Mouse (Mus musculus) forebrain, embryonic 13.5 days (tissue): ENCODE data around the gene Barhl1. TPM values are rescaled to one million over a fixed set of nuclear protein-coding genes. Genes with fewer than 3 reads are reported as not detected.

Experiments used
- ATAC-seq: fragments of 200-750 bp; cut with Nextera tagmentation; 2 replicates; pipeline ENCODE4 v1.8.0; 2017
- H3K27ac ChIP-seq: fragments of 300-500 bp; sonication (generic); 2 replicates; pipeline ENCODE4 v1.5.1; 2015; ENCODE audit warnings: inconsistent platforms, mild to moderate bottlenecking, moderate library complexity
- H3K27me3 ChIP-seq: fragments of 300-500 bp; sonication (generic); 2 replicates; pipeline ENCODE4 v1.6.1; 2015; ENCODE audit warnings: mild to moderate bottlenecking, inconsistent platforms
- H3K36me3 ChIP-seq: fragments of 300-500 bp; sonication (generic); 2 replicates; pipeline ENCODE4 v1.6.1; 2015; ENCODE audit warnings: mild to moderate bottlenecking, inconsistent platforms; ENCODE audit not compliant: poor library complexity, severe bottlenecking
- H3K4me1 ChIP-seq: fragments of 300-500 bp; sonication (generic); 2 replicates; pipeline ENCODE4 v1.6.1; 2015; ENCODE audit warnings: inconsistent platforms
- H3K4me2 ChIP-seq: fragments of 300-500 bp; sonication (generic); 2 replicates; pipeline ENCODE4 v1.6.1; 2015; ENCODE audit warnings: inconsistent platforms, mild to moderate bottlenecking, moderate library complexity
- H3K4me3 ChIP-seq: fragments of 300-500 bp; sonication (generic); 2 replicates; pipeline ENCODE4 v1.5.1; 2015; ENCODE audit warnings: mild to moderate bottlenecking, inconsistent platforms
- H3K9ac ChIP-seq: fragments of 300-500 bp; sonication (generic); 2 replicates; pipeline ENCODE4 v1.6.1; 2015; ENCODE audit warnings: mild to moderate bottlenecking, inconsistent platforms
- H3K9me3 ChIP-seq: fragments of 300-500 bp; sonication (generic); replicated peaks from 2 replicates; pipeline ENCODE4 v1.6.1; 2016; ENCODE audit warnings: inconsistent platforms
- WGBS: fragments of 180-500 bp; shearing (Covaris S2); methylation state at CpG from one replicate; pipeline ENCODE4 v1.1.7; 2015; 5-methylcytosine and 5-hydroxymethylcytosine counted together
- polyA plus RNA-seq: library from polyadenylated mRNA; unstranded; fragments of >200 nt; fragmentation: Nextera tagmentation; extraction: Ambion mirVana; gene quantifications from 2 replicates; pipeline ENCODE4 v1.2.1, GENCODE M21; 2015

The Barhl1 gene
- polyA plus RNA-seq, 1 experiment from 2014 or later = 1.3 TPM

GRCm38 (mm10) chr2:28909818-28910710 is 6.4 kb downstream of the Barhl1 start:
- no peak for ATAC-seq
- Histone ChIP-seq H3K36me3 (peaks cover 5% of the 10 kb centered on the region), H3K9me3 (no peaks in the 10 kb centered on the region), H3K4me2 (no peak overlapping the region), H3K27ac (no peak overlapping the region), H3K4me1 (peaks cover 42% of the 10 kb centered on the region), H3K27me3 (peaks cover 100% of the 10 kb centered on the region), H3K9ac (no peak overlapping the region), H3K4me3 (no peak overlapping the region)
- WGBS = 5% methylated on average over 25 of the region's 25 CpGs

DNA sequence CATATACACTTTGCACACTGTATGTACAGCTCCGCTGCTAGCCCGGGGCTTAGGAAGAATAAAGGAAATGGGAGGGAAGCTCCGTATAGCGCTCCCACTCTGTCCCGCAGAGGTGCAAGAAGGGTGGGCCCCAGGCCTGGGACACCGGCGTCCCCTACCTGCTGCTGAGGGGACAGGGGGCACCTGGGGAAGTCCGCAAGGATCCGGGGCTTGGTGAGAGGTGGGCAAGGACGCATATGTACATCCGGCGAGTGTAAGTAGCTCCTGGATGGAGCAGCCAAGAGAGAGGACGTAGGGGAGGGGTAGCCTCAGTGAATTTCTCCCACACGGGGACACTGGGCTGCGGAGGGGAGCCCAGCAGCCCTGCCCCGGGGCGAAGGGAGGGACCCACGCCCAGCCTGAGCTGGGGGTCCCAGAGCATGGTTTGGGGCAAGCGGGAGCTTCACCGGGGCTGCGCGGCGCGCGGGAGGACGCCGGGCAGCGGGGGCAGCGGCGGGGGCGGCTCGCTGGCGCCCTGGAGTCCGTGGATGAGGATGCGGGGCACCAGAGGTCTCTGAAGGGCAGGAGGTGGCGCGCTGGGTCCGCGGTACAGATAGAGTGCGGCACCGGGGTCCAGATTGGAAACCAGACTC is 7.2 kb downstream of the Barhl1 start:
- WGBS = 2% methylated on average over 41 of the region's 41 CpGs
- Histone ChIP-seq H3K27ac (no peak overlapping the region), H3K36me3 (peaks cover 12% of the 10 kb centered on the region), H3K9ac (no peak overlapping the region), H3K27me3 (peaks cover 100% of the 10 kb centered on the region), H3K4me3 (peak overlapping the region; percentile 19; the same call in 1 of the 2 replicates), H3K4me2 (peak overlapping the region; percentile 5; the same call in 1 of the 2 replicates), H3K4me1 (peaks cover 42% of the 10 kb centered on the region), H3K9me3 (no peaks in the 10 kb centered on the region)
- ATAC-seq = no peak

- under 1% methylated on average over 39 of the region's 39 CpGs for WGBS
- H3K4me1 ChIP-seq = peaks cover 42% of the 10 kb centered on the region
Observed at GRCm38 (mm10) chr2:28908389-28909153, 7.9 kb downstream of the Barhl1 start.

DNA sequence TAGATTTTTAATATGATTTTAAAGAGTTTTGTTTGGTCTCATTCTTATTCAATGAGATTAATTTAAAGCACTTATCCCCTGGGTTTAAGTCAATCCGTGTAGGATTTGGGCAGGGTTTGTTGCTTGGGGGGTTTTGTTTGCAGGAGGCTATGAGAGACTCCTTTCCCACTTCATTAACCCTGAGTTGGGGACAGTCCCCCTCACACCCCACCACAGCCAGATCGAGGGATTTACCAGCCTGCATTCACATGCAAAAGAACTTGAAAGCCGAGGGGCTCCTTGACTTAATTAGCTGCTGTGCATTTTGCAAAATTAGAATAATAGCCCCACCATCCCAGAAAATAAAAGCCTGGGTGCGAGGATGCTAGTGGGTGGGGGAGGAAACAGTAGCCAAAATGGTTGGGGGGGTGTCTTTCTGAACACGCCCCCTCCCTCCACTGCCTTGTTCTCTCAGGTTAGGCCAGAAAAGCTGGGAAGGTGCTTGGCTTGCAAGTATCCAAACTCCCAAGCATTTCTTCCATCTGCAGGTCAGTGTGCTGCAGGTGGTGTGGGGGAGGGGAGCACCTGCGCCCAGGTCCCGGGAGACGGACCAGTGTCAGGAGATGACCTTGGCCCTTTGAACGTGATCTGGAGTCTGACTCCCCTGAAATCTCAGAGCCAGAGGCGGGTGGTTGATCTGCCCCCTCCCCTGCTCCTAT is 8.6 kb downstream of the Barhl1 start:
- Histone ChIP-seq H3K4me3 (peak overlapping the region; percentile 26), H3K27me3 (peaks cover 100% of the 10 kb centered on the region), H3K9me3 (no peaks in the 10 kb centered on the region), H3K27ac (no peak overlapping the region; the same call in 1 of the 2 replicates), H3K4me1 (peaks cover 42% of the 10 kb centered on the region), H3K4me2 (peak overlapping the region; percentile 54), H3K36me3 (peaks cover 12% of the 10 kb centered on the region), H3K9ac (peak overlapping the region; percentile 34; the same call in 1 of the 2 replicates)
- peak; percentile 70; the same call in 1 of the 2 replicates for ATAC-seq
- WGBS = 1% methylated on average over 10 of the region's 10 CpGs

More at GRCm38 (mm10) chr2:28908389-28909153, 7.9 kb downstream of the Barhl1 start:
- Histone ChIP-seq H3K9ac (peak overlapping the region; percentile 34; the same call in 1 of the 2 replicates), H3K27ac (no peak overlapping the region), H3K27me3 (peaks cover 100% of the 10 kb centered on the region), H3K4me3 (peak overlapping the region; percentile 26), H3K36me3 (peaks cover 12% of the 10 kb centered on the region), H3K9me3 (no peaks in the 10 kb centered on the region), H3K4me2 (peak overlapping the region; percentile 54)
- peak; percentile 66 for ATAC-seq

DNA sequence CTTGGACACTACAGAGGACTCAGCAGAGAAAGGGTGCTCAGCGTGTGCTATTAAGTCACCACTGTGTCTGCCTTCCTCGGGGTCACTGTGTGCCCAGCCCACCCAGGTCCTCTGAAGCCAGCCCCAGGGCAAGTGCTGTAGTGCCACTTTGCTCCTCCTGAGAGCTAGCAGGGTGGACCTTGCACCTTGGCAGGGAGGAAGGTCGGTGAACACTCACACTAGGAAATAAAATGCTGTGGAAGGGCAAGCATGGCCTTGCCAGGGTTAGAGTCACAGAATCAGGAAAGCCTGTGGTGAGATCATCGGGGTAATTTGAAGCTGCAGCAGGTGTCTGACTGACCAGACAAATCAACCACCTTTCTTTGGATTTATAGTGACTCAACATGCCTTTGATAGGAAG is 10.9 kb downstream of the Barhl1 start:
- WGBS = 40% methylated on average over 4 of the region's 4 CpGs
- Histone ChIP-seq H3K27me3 (peaks cover 97% of the 10 kb centered on the region), H3K36me3 (peaks cover 17% of the 10 kb centered on the region), H3K9me3 (no peaks in the 10 kb centered on the region), H3K4me3 (no peak overlapping the region), H3K27ac (no peak overlapping the region), H3K9ac (no peak overlapping the region), H3K4me2 (no peak overlapping the region), H3K4me1 (peaks cover 31% of the 10 kb centered on the region)
- ATAC-seq = no peak

- no peak overlapping the region for H3K9ac ChIP-seq
- WGBS = 79% methylated on average over 9 of the region's 9 CpGs
- H3K36me3 ChIP-seq = peaks cover 22% of the 10 kb centered on the region
- H3K4me1 ChIP-seq = peaks cover 31% of the 10 kb centered on the region
- H3K27me3 ChIP-seq = peaks cover 97% of the 10 kb centered on the region
- no peak overlapping the region for H3K4me3 ChIP-seq
- no peak for ATAC-seq
- no peak overlapping the region for H3K27ac ChIP-seq
- H3K9me3 ChIP-seq = no peaks in the 10 kb centered on the region
- no peak overlapping the region for H3K4me2 ChIP-seq
Observed at GRCm38 (mm10) chr2:28904786-28905185, 11.7 kb downstream of the Barhl1 start.

GRCm38 (mm10) chr2:28903871-28904270 is 12.6 kb downstream of the Barhl1 start:
- Histone ChIP-seq H3K4me1 (peaks cover 24% of the 10 kb centered on the region), H3K9me3 (no peaks in the 10 kb centered on the region), H3K4me2 (no peak overlapping the region), H3K27me3 (peaks cover 94% of the 10 kb centered on the region), H3K9ac (no peak overlapping the region), H3K36me3 (peaks cover 28% of the 10 kb centered on the region), H3K4me3 (no peak overlapping the region), H3K27ac (no peak overlapping the region)
- 87% methylated on average over 5 of the region's 5 CpGs for WGBS
- ATAC-seq = no peak

DNA sequence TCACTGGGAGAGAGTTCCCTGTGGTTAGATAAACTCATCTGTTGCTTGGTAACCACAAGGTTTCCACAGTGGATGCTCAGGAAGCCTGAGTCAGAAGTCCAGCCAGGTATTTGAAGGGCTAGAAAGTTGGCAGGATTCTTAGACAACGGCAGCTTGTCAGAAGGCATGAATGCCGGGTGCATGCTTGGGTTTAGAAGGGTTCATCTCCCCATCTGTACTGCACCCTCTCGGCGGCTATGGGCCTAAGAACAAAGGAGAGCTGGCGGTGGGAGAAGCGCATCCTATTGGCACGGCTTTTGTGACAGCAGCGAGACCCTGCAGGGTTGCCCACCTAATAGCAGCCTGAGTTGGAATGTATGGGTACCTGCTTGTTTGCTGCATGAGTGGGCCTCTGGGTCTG is 14.2 kb downstream of the Barhl1 start:
- no peak overlapping the region for H3K9ac ChIP-seq
- no peak overlapping the region for H3K4me3 ChIP-seq
- H3K27me3 ChIP-seq = peaks cover 78% of the 10 kb centered on the region
- H3K36me3 ChIP-seq = peaks cover 32% of the 10 kb centered on the region
- WGBS = 86% methylated on average over 8 of the region's 8 CpGs
- H3K27ac ChIP-seq = no peak overlapping the region
- H3K4me2 ChIP-seq = no peak overlapping the region
- no peaks in the 10 kb centered on the region for H3K9me3 ChIP-seq
- ATAC-seq = no peak
- peaks cover 8% of the 10 kb centered on the region for H3K4me1 ChIP-seq

GRCm38 (mm10) chr2:28897340-28897899 is 19.0 kb downstream of the Barhl1 start:
- Histone ChIP-seq H3K36me3 (peaks cover 54% of the 10 kb centered on the region), H3K4me1 (peaks cover 9% of the 10 kb centered on the region; the same call in 1 of the 2 replicates), H3K27me3 (peaks cover 43% of the 10 kb centered on the region), H3K4me2 (no peak overlapping the region), H3K4me3 (no peak overlapping the region), H3K9ac (no peak overlapping the region), H3K27ac (no peak overlapping the region), H3K9me3 (no peaks in the 10 kb centered on the region)
- no peak for ATAC-seq
- 63% methylated on average over 4 of the region's 4 CpGs for WGBS

DNA sequence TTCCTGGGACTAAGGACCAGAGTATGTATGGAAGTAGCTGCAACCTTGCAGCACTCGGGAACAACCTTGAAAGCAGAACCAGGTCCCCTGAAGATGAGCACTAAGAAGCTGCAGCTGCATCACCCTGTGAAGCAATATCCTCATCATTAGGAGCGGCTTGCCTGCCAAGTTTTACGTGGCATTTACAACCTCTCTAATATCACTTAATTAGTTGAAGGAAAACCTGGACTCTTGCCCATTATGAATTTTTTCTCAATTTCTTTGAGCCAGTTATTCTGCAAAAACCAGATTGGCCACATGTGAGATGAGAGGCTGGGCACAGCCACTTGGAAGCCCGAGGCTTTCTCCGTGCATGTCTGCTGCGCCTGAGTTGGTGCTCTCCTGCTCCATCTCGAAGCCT is 20.6 kb downstream of the Barhl1 start:
- Histone ChIP-seq H3K27ac (no peak overlapping the region), H3K36me3 (peaks cover 58% of the 10 kb centered on the region), H3K27me3 (peaks cover 33% of the 10 kb centered on the region), H3K9me3 (no peaks in the 10 kb centered on the region), H3K4me2 (no peak overlapping the region), H3K9ac (no peak overlapping the region), H3K4me3 (no peak overlapping the region), H3K4me1 (peaks cover 9% of the 10 kb centered on the region; the same call in 1 of the 2 replicates)
- ATAC-seq = no peak
- WGBS = 85% methylated on average over 7 of the region's 7 CpGs

- Histone ChIP-seq H3K4me2 (no peak overlapping the region), H3K4me1 (peaks cover 9% of the 10 kb centered on the region; the same call in 1 of the 2 replicates), H3K9ac (no peak overlapping the region), H3K27ac (no peak overlapping the region), H3K4me3 (no peak overlapping the region), H3K27me3 (peaks cover 22% of the 10 kb centered on the region; the same call in 1 of the 2 replicates), H3K36me3 (peaks cover 61% of the 10 kb centered on the region), H3K9me3 (no peaks in the 10 kb centered on the region)
- 29% methylated on average over 6 of the region's 6 CpGs for WGBS
- no peak for ATAC-seq
Observed at GRCm38 (mm10) chr2:28893526-28893925, 22.9 kb downstream of the Barhl1 start.
